In genomic region chr6:98332714-98333113, GRCm38 (mm10) we compare ENCODE assay signal across 33 mouse cellular contexts. TPM values are rescaled to one million over a fixed set of nuclear protein-coding genes. Genes with fewer than 3 reads are reported as not detected.
DNase-seq lines count a peak whose midpoint lies in the region; ATAC-seq and TF ChIP-seq lines count a peak whose summit lies in the region.
"Had no signal": no experiment of that assay in that cellular context is flagged by ENCODE, and none has a peak within 500 bp of the region (broad histone marks: within the 10 kb centered on the region; RNA-seq: fewer than 3 reads in every experiment).

No protein-coding gene starts in this region.

- H3K27ac ChIP-seq in lung, postnatal 0 days (ENCODE audit: low read length): no peak overlapping the region
- H3K27ac ChIP-seq: embryonic facial prominence, embryonic 10.5 days; embryonic facial prominence, embryonic 13.5 days; forebrain, embryonic 12.5 days; forebrain, embryonic 15.5 days; heart, adult 2 months; heart, embryonic 10.5 days; hindbrain, embryonic 12.5 days; hindbrain, embryonic 15.5 days had no signal

- H3K9me3 ChIP-seq in lung, postnatal 0 days (ENCODE audit: low read length): no peaks in the 10 kb centered on the region
- H3K9me3 ChIP-seq: embryonic facial prominence, embryonic 10.5 days; embryonic facial prominence, embryonic 13.5 days; forebrain, embryonic 12.5 days; forebrain, embryonic 15.5 days; heart, embryonic 10.5 days; hindbrain, embryonic 12.5 days; hindbrain, embryonic 15.5 days had no signal

- no peaks in the 10 kb centered on the region for H3K4me1 ChIP-seq in lung, postnatal 0 days (ENCODE audit: insufficient read depth, low read depth, low read length)
- H3K4me1 ChIP-seq: embryonic facial prominence, embryonic 10.5 days; embryonic facial prominence, embryonic 13.5 days; forebrain, embryonic 12.5 days; forebrain, embryonic 15.5 days; heart, embryonic 10.5 days; hindbrain, embryonic 12.5 days; hindbrain, embryonic 15.5 days had no signal

- H3K4me2 ChIP-seq in lung, postnatal 0 days (replicated peaks; ENCODE audit: low read depth, low read length): no peak overlapping the region
- H3K4me2 ChIP-seq: embryonic facial prominence, embryonic 13.5 days; forebrain, embryonic 12.5 days; forebrain, embryonic 15.5 days; hindbrain, embryonic 12.5 days; hindbrain, embryonic 15.5 days had no signal

- no peak for ATAC-seq in lung, postnatal 0 days
- peak; percentile 73 for ATAC-seq in common myeloid progenitor, adult 5-6 weeks (replicated peaks; ENCODE audit: low read depth, poor library complexity, severe bottlenecking)
- peak; percentile 97 for ATAC-seq in megakaryocyte, adult 5-6 weeks (ENCODE audit: poor library complexity, severe bottlenecking)
- peak; percentile 53; the same call in 1 of the 2 replicates for ATAC-seq in monocyte, adult 5-6 weeks (replicated peaks; ENCODE audit: insufficient number of reproducible peaks, low FRiP score, low TSS enrichment, poor library complexity, severe bottlenecking)
- ATAC-seq: forebrain, embryonic 15.5 days had no signal

- WGBS in lung, postnatal 0 days: 76% methylated on average over 2 of the region's 2 CpGs

- peak; percentile 16 for DNase-seq in lung, postnatal 0 days (ENCODE audit: low spot score)
- DNase-seq in lung, postnatal 14 days: no peak
- no peak for DNase-seq in right cerebral cortex, postnatal 25 days
- DNase-seq in right cerebral cortex, adult 18-20 months: no peak
- DNase-seq: adrenal gland, adult 2 months; adrenal gland, postnatal 14 days; B cell, adult 2 months; cerebellum, adult 11 months; cerebellum, adult 2 months; cerebellum, adult 9-11 months; cerebellum, postnatal 25 days; embryo, embryonic 11 days; gastrocnemius, postnatal 25 days; heart, adult 2 months had no signal

- no peak overlapping the region for H3K4me3 ChIP-seq in lung, postnatal 0 days (ENCODE audit: low read depth, low read length)
- H3K4me3 ChIP-seq: embryonic facial prominence, embryonic 10.5 days; embryonic facial prominence, embryonic 13.5 days; erythroblast, embryonic 14.5 days; forebrain, embryonic 12.5 days; forebrain, embryonic 15.5 days; heart, adult 2 months; heart, embryonic 10.5 days; hindbrain, embryonic 12.5 days; hindbrain, embryonic 15.5 days had no signal

- no peaks in the 10 kb centered on the region for H3K36me3 ChIP-seq in lung, postnatal 0 days (ENCODE audit: insufficient read depth, low read length)
- H3K36me3 ChIP-seq: embryonic facial prominence, embryonic 10.5 days; embryonic facial prominence, embryonic 13.5 days; forebrain, embryonic 12.5 days; forebrain, embryonic 15.5 days; G1E; heart, embryonic 10.5 days; hindbrain, embryonic 12.5 days; hindbrain, embryonic 15.5 days had no signal

- no peak for TF ChIP-seq EP300 in lung, postnatal 0 days (IDR thresholded peaks at IDR 0.05)

- no peaks in the 10 kb centered on the region for H3K27me3 ChIP-seq in lung, postnatal 0 days (replicated peaks; ENCODE audit: insufficient read depth, low read length)
- H3K27me3 ChIP-seq: CH12.LX; embryonic facial prominence, embryonic 13.5 days; forebrain, embryonic 12.5 days; forebrain, embryonic 15.5 days; hindbrain, embryonic 12.5 days; hindbrain, embryonic 15.5 days had no signal

- TF ChIP-seq CTCF in lung, postnatal 0 days (IDR thresholded peaks at IDR 0.05): no peak

- no peak overlapping the region for H3K9ac ChIP-seq in lung, postnatal 0 days (replicated peaks; ENCODE audit: low read depth)
- H3K9ac ChIP-seq: embryonic facial prominence, embryonic 13.5 days; forebrain, embryonic 12.5 days; forebrain, embryonic 15.5 days; hindbrain, embryonic 12.5 days; hindbrain, embryonic 15.5 days had no signal

RNA-seq across cellular contexts. Expression of gene Gm765, which starts 9.8 kb away (rescaled TPM):
- polyA plus RNA-seq in lung, postnatal 0 days (2015; fragmentation: Nextera tagmentation; extraction: Ambion mirVana): not detected in 2 replicates
- not detected in 2 replicates for total RNA-seq in common myeloid progenitor, adult 5-6 weeks (2017)
- total RNA-seq in megakaryocyte, adult 5-6 weeks (2015): not detected in 2 replicates
- not detected in 2 replicates for total RNA-seq in megakaryocyte, adult 5-6 weeks (2017)
- not detected in 3 replicates for total RNA-seq in monocyte, adult 5-6 weeks (2017)
- total RNA-seq: adrenal gland, adult 2 months; adrenal gland, postnatal 4 days; CH12.LX; heart, postnatal 25 days; hematopoietic stem cell, adult 5-6 weeks had no signal
- polyA plus RNA-seq: adrenal gland, adult 2 months; embryonic facial prominence, embryonic 10.5 days; embryonic facial prominence, embryonic 13.5 days; erythroblast, embryonic 14.5 days; forebrain, embryonic 12.5 days; forebrain, embryonic 15.5 days; G1E; gonadal fat pad, adult 2 months; heart, embryonic 10.5 days; heart, embryonic 14.5 days; heart, postnatal 0 days; hindbrain, embryonic 12.5 days had no signal
